Mouse (Mus musculus): ENCODE measurements around the gene Nwd2. TPM values are rescaled to one million over a fixed set of nuclear protein-coding genes. Genes with fewer than 3 reads are reported as not detected.

Gene Nwd2
- polyA plus RNA-seq (2012; rRNA removed) = 12.5 and 13.2 TPM in 2 replicates

GRCm38 (mm10) chr5:63649070-63649532, at the start of gene Nwd2:
Gene Nwd2, plus strand, starts transcription at chr5:63649102.

GRCm38 (mm10) chr5:63811819-63812508, 163.1 kb downstream of the Nwd2 start, which contains the start of gene 0610040J01Rik:
Gene 0610040J01Rik, plus strand, starts transcription at chr5:63812363.

Other genes with a start within 250 kb of the Nwd2 start
- 2.3 and 2.6 TPM in 2 replicates for gene 0610040J01Rik, start 163.3 kb downstream of the Nwd2 start, polyA plus RNA-seq (2012; rRNA removed)

Measured in central nervous system, embryonic 18 days (tissue).